Mouse (Mus musculus) adrenal gland, postnatal 25 days (tissue): ENCODE measurements around the gene Mlh3. TPM values are rescaled to one million over a fixed set of nuclear protein-coding genes. Genes with fewer than 3 reads are reported as not detected.

Experiments used
- DNase-seq: peaks from one replicate; pipeline ENCODE4 v3.0.0; 2021; ENCODE audit warnings: mixed read lengths
- total RNA-seq: library from RNA; stranded (reverse); gene quantifications from 2 replicates; pipeline ENCODE4 v1.2.3, GENCODE M21; 2021

Mlh3 gene
- total RNA-seq, 1 experiment from 2014 or later, result 14.3 TPM

GRCm38 (mm10) chr12:85280845-85281651 lies 10.6 kb upstream of the Mlh3 start:
- no peak for DNase-seq

GRCm38 (mm10) chr12:85280105-85280844 lies 9.9 kb upstream of the Mlh3 start:
- peak; percentile 93 for DNase-seq

- no peak for DNase-seq
Observed at GRCm38 (mm10) chr12:85279396-85280080, 9.1 kb upstream of the Mlh3 start.

GRCm38 (mm10) chr12:85278919-85279318 lies 8.5 kb upstream of the Mlh3 start:
- no peak for DNase-seq

GRCm38 (mm10) chr12:85276273-85276672 lies 5.9 kb upstream of the Mlh3 start:
- no peak for DNase-seq

GRCm38 (mm10) chr12:85273508-85273907 lies 3.1 kb upstream of the Mlh3 start:
- no peak for DNase-seq

GRCm38 (mm10) chr12:85271843-85272206 lies 1.4 kb upstream of the Mlh3 start:
- no peak for DNase-seq

GRCm38 (mm10) chr12:85271132-85271842 lies 888 bp upstream of the Mlh3 start:
- DNase-seq, result no peak

GRCm38 (mm10) chr12:85269821-85270220 lies 578 bp downstream of the Mlh3 start:
- DNase-seq, result no peak

- no peak for DNase-seq
Observed at GRCm38 (mm10) chr12:85266248-85266647, 4.2 kb downstream of the Mlh3 start.

GRCm38 (mm10) chr12:85264940-85265339 lies 5.5 kb downstream of the Mlh3 start:
- no peak for DNase-seq

- DNase-seq, result no peak
Observed at GRCm38 (mm10) chr12:85264531-85264930, 5.9 kb downstream of the Mlh3 start.

GRCm38 (mm10) chr12:85263190-85263589 lies 7.2 kb downstream of the Mlh3 start:
- DNase-seq, result no peak

GRCm38 (mm10) chr12:85262489-85262888 lies 7.9 kb downstream of the Mlh3 start:
- DNase-seq, result no peak

GRCm38 (mm10) chr12:85257008-85257639 lies 13.3 kb downstream of the Mlh3 start:
- no peak for DNase-seq

- DNase-seq, result no peak
Observed at GRCm38 (mm10) chr12:85256074-85256751, 14.2 kb downstream of the Mlh3 start.

GRCm38 (mm10) chr12:85252083-85252482 lies 18.3 kb downstream of the Mlh3 start:
- DNase-seq, result no peak

- DNase-seq, result no peak
Observed at GRCm38 (mm10) chr12:85237553-85237952, 32.8 kb downstream of the Mlh3 start.

GRCm38 (mm10) chr12:85233376-85234358 lies 36.7 kb downstream of the Mlh3 start:
- peak; percentile 46 for DNase-seq
